Mouse (Mus musculus) forebrain, embryonic 16.5 days (tissue): ENCODE data around the gene Ormdl1. TPM values are rescaled to one million over a fixed set of nuclear protein-coding genes. Genes with fewer than 3 reads are reported as not detected.

Experiments
- polyA plus RNA-seq: library from polyadenylated mRNA; unstranded; fragments of >200 nt; fragmentation: Nextera tagmentation; extraction: Ambion mirVana; gene quantifications from 2 replicates; pipeline ENCODE4 v1.2.1, GENCODE M21; 2015

The Ormdl1 gene
- polyA plus RNA-seq, 1 experiment from 2014 or later: 51.5 TPM

Other genes with a start within 250 kb of the Ormdl1 start
- 0.68 and 0.89 TPM in 2 replicates for gene Mstn, start 235.5 kb upstream of the Ormdl1 start, polyA plus RNA-seq
- not detected in 2 replicates for gene 1700019A02Rik, start 109.5 kb upstream of the Ormdl1 start, polyA plus RNA-seq
- gene Pms1, start 77 bp upstream of the Ormdl1 start, polyA plus RNA-seq: 10.0 and 13.0 TPM in 2 replicates
- gene Gm28778, start within 50 bp of the Ormdl1 start, polyA plus RNA-seq: not detected in 2 replicates
- gene Osgepl1, start 16.5 kb downstream of the Ormdl1 start, polyA plus RNA-seq: 20.9 and 24.6 TPM in 2 replicates
- gene Asdurf, start 55.5 kb downstream of the Ormdl1 start, polyA plus RNA-seq: 1.9 and 5.6 TPM in 2 replicates
- gene Gm28551, start 55.6 kb downstream of the Ormdl1 start, polyA plus RNA-seq: 1.7 TPM in 2 replicates
- 53.8 and 61.7 TPM in 2 replicates for gene Asnsd1, start 55.7 kb downstream of the Ormdl1 start, polyA plus RNA-seq